8 mouse cellular contexts compared by ENCODE assay signal in genomic region chr4:117125348-117125909, GRCm38 (mm10). TPM values are rescaled to one million over a fixed set of nuclear protein-coding genes. Genes with fewer than 3 reads are reported as not detected.
DNase-seq lines count a peak whose midpoint lies in the region; ATAC-seq lines count a peak whose summit lies in the region.

Gene Btbd19 (minus strand): TSS chr4:117125725.

- intact Hi-C loops in left cerebral cortex, postnatal 14 days (cut with DNase I): no loop called here

- no peak within 1 kb of the TSS; the same call in 1 of the 2 replicates for H3K4me3 ChIP-seq in intestine, embryonic 14.5 days (ENCODE audit: low read depth, low read length)
- H3K4me3 ChIP-seq in macrophage (ENCODE audit: inconsistent target): peak within 1 kb of the TSS; percentile 17; the same call in 1 of the 2 replicates

- H3K36me3 ChIP-seq in intestine, embryonic 14.5 days (ENCODE audit: control insufficient read depth, insufficient read depth, low read length): 0 out of 2 replicates have a peak, but pooled peaks cover 4% of the 10 kb centered on the region
- peaks cover 6% of the 10 kb centered on the region; the same call in 1 of the 2 replicates for H3K36me3 ChIP-seq in macrophage (ENCODE audit: inconsistent target)

- peak; percentile 93 for DNase-seq in R1 (ENCODE audit: low read depth, low spot score)
- DNase-seq in embryo, embryonic 9.5 days (ENCODE audit: extremely low spot score): peak; percentile 49
- peak; percentile 83 to 89 for DNase-seq in gastrocnemius, postnatal 4 days (ENCODE audit: low spot score in 2 of 2)
- peak; percentile 74 for DNase-seq in intestine, embryonic 14.5 days (ENCODE audit: low spot score)
- peak; percentile 78 to 84 for DNase-seq in left cerebral cortex, postnatal 14 days (ENCODE audit: low spot score in 2 of 2)
- peak; percentile 77 for DNase-seq in right cerebral cortex, postnatal 14 days
- DNase-seq in c-Kit-positive CD71-positive TER-119-positive erythroid progenitor cells, embryonic 14.5 days (ENCODE audit: low spot score): no peak

- H3K9ac ChIP-seq in intestine, embryonic 14.5 days (ENCODE audit: low read length): peak within 1 kb of the TSS; percentile 31; the same call in 1 of the 2 replicates

- peak; percentile 33; the same call in 1 of the 2 replicates for ATAC-seq in intestine, embryonic 14.5 days (replicated peaks; ENCODE audit: low FRiP score, low TSS enrichment, low read depth)

- H3K4me2 ChIP-seq in intestine, embryonic 14.5 days (ENCODE audit: low read length): peak within 1 kb of the TSS; percentile 39

- peaks cover 31% of the 10 kb centered on the region for H3K4me1 ChIP-seq in intestine, embryonic 14.5 days (replicated peaks; ENCODE audit: control insufficient read depth, insufficient read depth, low read length)

- no peaks in the 10 kb centered on the region for H3K9me3 ChIP-seq in intestine, embryonic 14.5 days (ENCODE audit: control insufficient read depth, low read length)

- H3K79me2 ChIP-seq in macrophage (ENCODE audit: inconsistent target): no peaks in the 10 kb centered on the region

- H3K27me3 ChIP-seq in intestine, embryonic 14.5 days (replicated peaks; ENCODE audit: control insufficient read depth, insufficient read depth, low read length): no peaks in the 10 kb centered on the region

- 32% methylated on average over 8 of the region's 8 CpGs for WGBS in intestine, embryonic 14.5 days
- WGBS in macrophage (ENCODE audit: missing documents): 43% methylated on average over 8 of the region's 8 CpGs

- H3K27ac ChIP-seq in intestine, embryonic 14.5 days (ENCODE audit: low read depth): peak within 1 kb of the TSS; percentile 78
- H3K27ac ChIP-seq in macrophage: peak within 1 kb of the TSS; percentile 98

RNA-seq across cellular contexts. Expression of gene Btbd19, which starts in this region (rescaled TPM):
- total RNA-seq in gastrocnemius, postnatal 4 days (2021): 1 to 10 TPM; 6.2 to 8.8 TPM
- 6.6 and 7.2 TPM in 2 replicates for polyA plus RNA-seq in intestine, embryonic 14.5 days (2014; fragmentation: Nextera tagmentation; extraction: Ambion mirVana)
- 10 to 100 TPM; 11.8 to 12.4 TPM for total RNA-seq in left cerebral cortex, postnatal 14 days (2021)
- 10 to 100 TPM in 14 of 26 experiments, 1 to 10 TPM in 12; 1.6 to 22.6 (median 11.1) TPM for total RNA-seq in macrophage (2018; cell fraction: chromatin; rRNA removed)
- total RNA-seq in macrophage (2018; cell fraction: cytosol; rRNA removed): 1 to 10 TPM; 1.5 to 6.9 (median 3.5) TPM
- total RNA-seq in macrophage (2018; cell fraction: nucleus; rRNA removed): 10 to 100 TPM in 11 of 26 experiments, 1 to 10 TPM in 15; 1.8 to 31.5 (median 8.8) TPM
- 1.5 to 11.4 TPM (median 1.9 TPM) in 3 replicates for polyA plus RNA-seq in macrophage (2018)
